ENCODE assay signal across 10 mouse cellular contexts in genomic region chr11:118162245-118162644, GRCm38 (mm10). TPM values are rescaled to one million over a fixed set of nuclear protein-coding genes. Genes with fewer than 3 reads are reported as not detected.
A peak's percentile ranks its signal among the peaks of the same experiment; 100 is the strongest.
DNase-seq lines count a peak whose midpoint lies in the region.
"Had no signal": no experiment of that assay in that cellular context is flagged by ENCODE, and none has a peak within 500 bp of the region (broad histone marks: within the 10 kb centered on the region; RNA-seq: fewer than 3 reads in every experiment).

No protein-coding gene starts in this region.

- peak; percentile 43 for DNase-seq in cerebellum, adult 9-10 months
- no peak for DNase-seq in cerebellum, adult 11 months
- peak; percentile 22 for DNase-seq in kidney, adult 11 months
- DNase-seq in kidney, adult 8-10 months, result no peak
- DNase-seq in kidney, postnatal 36 days, result peak; percentile 21 to 35
- DNase-seq in retina, embryonic 14.5 days (ENCODE audit: low spot score), result peak; percentile 47
- no peak for DNase-seq in gastrocnemius, postnatal 4 days (ENCODE audit: low spot score in 2 of 2)
- DNase-seq in ovary, adult 18-20 months (ENCODE audit: low spot score), result no peak
- DNase-seq: adrenal gland, postnatal 10 days; thymus, postnatal 4 days had no signal

RNA-seq across cellular contexts. Expression of gene Dnah17, which starts 31.8 kb away (rescaled TPM):
- total RNA-seq in gastrocnemius, postnatal 4 days (2021), result under 1 TPM; 0.05 to 0.10 TPM

Comparison
In these comparisons a context has a peak if more than half of its experiments do, and no peak if none do; other contexts are left out.
1. DNase-seq: peak in cerebellum, adult 9-10 months (single experiment), kidney, adult 11 months (single experiment), kidney, postnatal 36 days (2 of 2) and retina, embryonic 14.5 days (single experiment); none in cerebellum, adult 11 months (single experiment), kidney, adult 8-10 months (0 of 2), gastrocnemius, postnatal 4 days (0 of 2) and ovary, adult 18-20 months (single experiment).